Mouse (Mus musculus) spleen, postnatal 10 days (tissue): ENCODE data around the gene Smug1.
A peak's percentile ranks its signal among the peaks of the same experiment; 100 is the strongest.

ENCODE experiments used
- DNase-seq, 2 experiments: peaks; one replicate each; pipeline ENCODE4 v3.0.0; 2021 to 2022; ENCODE audit warnings: low spot score in 2 of 2

Smug1 gene

GRCm38 (mm10) chr15:103167042-103167615 is at the start of gene Smug1:
Smug1 (minus strand) TSS chr15:103167092.
- no peak for DNase-seq

GRCm38 (mm10) chr15:103216052-103216451 is 49.2 kb upstream of the Smug1 start:
- DNase-seq = no peak

DNA sequence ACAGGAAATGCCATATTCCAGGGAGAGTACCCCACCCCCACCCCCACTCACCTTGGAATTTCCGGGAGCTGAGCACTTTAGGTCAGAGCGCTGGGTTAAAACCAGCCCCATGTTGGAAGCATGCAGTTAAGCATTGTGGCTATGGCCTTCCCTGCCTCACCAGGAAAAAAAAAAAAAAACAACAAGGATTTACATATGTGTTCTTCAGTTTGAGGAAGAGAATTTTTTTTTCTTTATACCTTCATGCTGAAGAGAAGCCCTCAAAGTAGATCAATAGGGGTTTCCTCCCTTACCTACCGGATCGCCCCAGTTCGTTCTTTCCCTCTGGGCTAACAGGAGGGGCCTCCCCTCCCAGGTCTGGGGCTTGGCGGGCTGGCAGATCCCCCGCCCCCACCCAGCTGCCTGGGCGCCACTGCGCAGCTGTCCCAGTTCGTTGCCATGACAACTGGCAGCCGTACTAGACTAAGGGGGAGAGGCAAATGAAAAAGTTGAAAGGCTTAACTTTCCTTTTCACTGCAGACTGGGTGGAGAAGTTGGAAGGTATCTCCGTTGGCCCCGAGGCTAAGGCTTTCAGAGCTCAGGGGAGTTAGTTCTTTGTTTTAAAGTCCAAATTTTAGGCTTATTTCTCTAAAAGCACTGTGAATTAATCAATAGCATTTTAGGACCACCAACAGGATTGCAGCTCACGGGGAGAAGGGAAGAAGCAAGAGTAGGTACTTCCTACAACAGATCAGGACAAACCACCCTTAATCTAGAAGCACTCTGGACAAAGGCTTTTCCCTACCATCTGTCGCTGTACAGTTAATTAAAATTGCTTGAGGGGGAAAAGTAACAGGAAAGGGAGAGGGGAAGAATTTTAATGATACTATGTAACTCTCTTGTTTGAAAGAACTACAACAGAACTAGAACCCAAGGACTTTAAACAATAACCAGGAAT is 48.3 kb upstream of the Smug1 start:
- DNase-seq = peak; percentile 38 to 76

DNA sequence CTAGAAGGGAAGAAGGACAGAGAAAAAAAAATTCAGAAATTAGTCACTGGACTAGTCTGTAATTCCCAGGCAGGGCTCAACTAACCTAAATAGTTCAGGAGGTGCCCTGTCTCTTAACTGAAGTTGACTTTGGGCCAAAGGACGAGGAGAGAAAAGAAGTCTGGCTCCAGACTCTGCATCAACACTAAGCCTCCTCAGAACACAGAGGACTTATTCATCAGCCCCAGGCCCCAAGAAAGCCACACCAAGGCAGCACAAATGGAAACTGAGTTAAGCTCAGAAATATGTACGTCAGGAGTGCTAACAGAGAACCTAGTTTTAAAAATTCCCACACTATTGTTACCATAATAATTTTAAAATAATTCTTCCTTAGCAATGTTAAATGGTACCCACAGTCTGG is 47.3 kb upstream of the Smug1 start:
- no peak for DNase-seq

DNA sequence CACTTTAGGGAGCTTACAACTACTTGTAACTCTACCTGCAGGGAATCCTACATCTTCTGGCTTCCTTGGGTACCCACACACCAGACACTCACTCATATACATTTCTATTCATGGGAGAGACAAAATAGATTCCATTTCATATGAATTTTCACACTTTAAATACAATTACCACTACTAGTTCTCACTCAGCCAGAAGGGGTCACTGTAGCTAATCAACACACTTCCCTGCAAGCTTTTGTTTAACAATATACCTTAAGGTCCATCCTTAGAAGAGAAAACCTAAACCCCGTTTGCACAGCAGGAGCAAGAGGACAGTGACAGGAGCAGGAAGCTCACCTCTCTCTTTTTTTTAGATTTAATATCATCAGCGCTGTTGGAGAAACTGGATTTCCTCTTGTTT is 38.3 kb upstream of the Smug1 start:
- no peak for DNase-seq

GRCm38 (mm10) chr15:103202088-103202793 is 35.3 kb upstream of the Smug1 start:
- no peak for DNase-seq

DNA sequence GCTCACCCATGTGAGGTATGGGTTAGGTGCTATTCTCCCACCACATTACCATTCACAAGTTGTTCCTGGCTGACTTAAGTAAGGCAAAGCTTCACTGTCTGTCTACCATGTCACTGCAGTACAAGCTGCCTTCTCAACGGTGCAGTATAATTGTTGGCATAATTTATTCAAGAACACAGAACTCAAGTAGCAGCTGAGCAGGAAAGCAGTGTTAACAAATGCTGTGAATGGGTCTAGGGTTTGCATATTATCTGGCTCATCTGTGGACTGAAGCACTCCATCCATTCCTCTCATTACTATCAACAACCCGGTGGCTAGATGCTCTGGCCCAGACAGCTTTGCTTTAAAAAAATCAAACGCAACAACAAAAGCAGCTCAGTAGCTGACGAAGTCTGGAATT is 30.9 kb upstream of the Smug1 start:
- no peak for DNase-seq

DNA sequence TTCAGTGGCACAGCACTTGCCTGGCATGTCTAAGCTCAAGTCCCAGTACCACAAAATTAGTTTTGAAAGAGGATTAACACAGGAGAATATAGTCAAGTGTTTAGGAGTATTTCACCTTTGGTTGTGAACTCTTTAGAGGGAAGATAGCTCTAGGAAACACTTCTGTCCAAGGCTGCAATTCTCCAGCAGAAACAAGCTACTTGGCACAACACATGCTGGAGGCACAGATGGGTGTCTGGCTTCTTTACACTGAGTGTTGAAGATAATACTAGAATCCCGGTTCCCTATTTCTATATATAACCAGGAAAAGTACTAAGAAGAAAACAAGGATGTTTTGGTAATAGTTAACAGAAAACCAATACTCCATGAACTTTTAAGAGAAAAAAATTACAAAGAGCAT is 29.9 kb upstream of the Smug1 start:
- no peak for DNase-seq

DNA sequence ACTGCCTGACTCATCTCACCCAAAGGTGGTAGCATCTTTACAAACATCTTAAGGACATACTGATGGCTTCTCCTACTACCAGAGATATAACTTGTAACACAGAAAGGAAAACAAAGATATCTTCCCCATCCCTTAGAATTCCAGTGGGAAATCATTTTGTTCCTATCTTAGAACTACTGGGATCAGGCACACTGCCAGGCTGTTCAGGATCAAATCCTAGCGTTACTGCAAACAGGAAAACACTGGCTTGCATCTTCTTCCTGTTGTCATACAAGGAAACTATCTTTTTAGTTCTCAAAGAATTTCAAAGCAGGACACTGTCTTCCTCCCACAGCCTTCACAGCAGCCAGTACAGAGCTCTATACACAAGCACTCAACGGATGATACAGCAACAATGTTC is 26.7 kb upstream of the Smug1 start:
- DNase-seq = no peak

DNA sequence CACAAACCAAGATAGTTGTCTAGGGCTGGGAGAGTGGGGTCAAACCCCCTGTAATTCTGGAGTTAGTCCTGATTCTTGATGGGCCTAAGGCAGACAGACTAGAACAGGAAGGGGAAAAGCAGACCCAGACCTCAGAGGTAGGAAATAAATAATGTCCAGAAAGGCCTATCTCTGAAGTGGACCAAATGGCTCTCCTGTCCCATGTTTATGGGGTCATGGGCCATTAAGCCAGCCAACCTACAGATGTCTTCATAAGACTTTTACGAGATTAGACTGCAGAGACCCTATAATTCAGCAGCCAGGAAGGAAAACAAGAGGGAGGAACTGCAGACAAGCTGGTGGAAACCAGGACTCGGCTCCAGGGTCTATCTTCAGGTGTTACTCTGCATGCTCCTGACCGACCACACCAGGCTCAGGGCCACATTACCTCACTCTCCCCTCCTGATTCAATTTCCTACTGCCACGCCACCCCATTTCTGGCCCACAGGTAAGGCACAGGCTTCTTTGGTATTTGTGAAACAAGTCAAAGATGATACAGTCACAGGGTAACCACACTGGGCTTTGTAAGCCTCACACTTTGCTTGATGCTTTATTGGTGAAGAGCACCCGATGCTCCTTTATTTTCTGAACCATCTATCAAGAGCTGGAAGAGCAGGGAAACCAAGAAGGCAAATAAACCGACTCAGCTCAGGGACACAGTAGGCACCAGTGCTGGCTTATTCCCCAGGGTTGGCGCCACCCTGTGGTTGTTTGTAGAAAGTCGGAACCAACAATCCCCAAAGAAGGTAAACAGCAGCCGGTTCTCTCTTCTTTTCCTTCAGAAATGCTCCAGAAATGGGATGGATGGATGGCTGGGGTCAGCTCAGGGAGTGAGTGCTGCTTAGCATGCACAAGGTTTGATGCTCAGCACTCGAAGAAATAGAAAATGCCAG is 23.9 kb upstream of the Smug1 start:
- DNase-seq = peak in 1 of 2 experiments; percentile 74

- DNase-seq = no peak
These were observed 23.2 kb upstream of the Smug1 start for GRCm38 (mm10) chr15:103190083-103190482.

DNA sequence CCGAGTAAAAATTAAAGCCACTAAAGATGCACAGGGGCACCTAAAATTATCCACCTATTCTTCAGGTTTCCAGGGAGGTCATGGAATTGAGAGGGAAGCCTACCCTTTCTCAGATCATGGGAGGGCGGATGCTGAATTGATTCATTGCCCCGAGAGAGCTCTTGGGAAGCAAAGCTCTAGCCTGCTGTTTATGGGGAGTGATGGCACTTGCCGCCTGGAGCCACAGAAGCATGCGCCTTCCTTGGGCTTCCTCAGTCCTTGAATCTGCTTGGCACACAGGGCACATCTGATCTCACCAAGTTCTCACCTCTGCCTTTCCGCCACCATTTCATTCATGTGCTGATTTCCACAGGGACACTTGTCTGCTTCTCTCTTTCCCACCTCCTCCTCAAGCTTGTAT is 20.9 kb upstream of the Smug1 start:
- no peak for DNase-seq

DNA sequence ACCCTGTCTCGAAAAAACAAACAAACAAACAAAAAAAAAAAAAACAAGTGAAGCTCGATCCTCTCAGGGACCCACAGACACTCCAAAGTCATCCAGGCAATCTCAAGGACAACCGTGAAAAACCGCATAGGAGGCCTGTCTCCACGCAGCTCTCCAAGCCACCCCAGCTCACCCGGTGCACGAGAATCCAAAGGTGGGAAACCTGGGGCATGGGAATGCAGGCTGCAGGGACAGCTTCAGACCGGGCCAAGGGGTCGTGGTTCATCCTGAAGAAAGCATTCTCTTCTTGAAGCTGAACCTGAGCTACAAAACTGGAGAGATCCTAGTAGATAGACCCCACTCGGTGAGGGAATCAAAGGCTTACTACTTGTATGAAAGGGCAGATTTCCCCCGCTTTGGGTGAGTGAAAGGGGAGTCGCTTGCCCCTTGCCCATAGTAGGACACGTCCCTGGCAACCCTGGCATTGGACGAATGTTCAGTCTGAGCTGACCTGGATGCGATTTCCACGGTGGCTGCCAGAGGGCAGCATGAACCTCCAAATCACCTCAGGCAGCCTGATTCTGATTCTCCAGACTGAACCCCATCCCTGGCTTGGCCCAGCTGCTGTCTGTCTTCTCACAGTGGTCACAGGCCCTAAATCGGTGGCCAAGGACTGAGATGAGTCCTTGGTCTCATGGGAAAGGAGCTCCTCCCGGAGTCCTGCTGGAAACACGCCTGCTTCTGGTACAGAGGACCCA is 18.7 kb upstream of the Smug1 start:
- DNase-seq = peak in 1 of 2 experiments; percentile 64

GRCm38 (mm10) chr15:103183651-103184610 is 17.0 kb upstream of the Smug1 start:
- no peak for DNase-seq

DNA sequence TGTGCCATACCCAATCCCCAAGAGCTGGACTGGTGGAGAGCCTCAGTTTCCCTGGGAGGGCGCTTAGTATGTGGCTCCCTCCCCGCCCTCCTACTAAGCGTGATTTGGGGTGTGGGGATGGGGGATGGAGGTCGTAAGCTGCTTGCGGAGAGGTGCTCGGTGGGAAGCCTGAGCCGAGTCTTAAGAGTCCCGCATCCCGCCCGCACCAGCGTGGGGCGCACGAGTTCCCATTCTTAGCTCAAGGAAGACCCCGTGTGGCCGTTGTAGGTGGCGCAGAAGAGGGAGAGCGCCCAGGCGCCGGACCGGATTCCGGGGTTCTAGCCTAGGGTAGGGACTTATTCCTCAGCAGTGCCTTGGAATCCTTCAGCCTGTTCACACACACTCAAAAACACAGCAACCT is 16.2 kb upstream of the Smug1 start:
- peak in 1 of 2 experiments; percentile 75 for DNase-seq

DNA sequence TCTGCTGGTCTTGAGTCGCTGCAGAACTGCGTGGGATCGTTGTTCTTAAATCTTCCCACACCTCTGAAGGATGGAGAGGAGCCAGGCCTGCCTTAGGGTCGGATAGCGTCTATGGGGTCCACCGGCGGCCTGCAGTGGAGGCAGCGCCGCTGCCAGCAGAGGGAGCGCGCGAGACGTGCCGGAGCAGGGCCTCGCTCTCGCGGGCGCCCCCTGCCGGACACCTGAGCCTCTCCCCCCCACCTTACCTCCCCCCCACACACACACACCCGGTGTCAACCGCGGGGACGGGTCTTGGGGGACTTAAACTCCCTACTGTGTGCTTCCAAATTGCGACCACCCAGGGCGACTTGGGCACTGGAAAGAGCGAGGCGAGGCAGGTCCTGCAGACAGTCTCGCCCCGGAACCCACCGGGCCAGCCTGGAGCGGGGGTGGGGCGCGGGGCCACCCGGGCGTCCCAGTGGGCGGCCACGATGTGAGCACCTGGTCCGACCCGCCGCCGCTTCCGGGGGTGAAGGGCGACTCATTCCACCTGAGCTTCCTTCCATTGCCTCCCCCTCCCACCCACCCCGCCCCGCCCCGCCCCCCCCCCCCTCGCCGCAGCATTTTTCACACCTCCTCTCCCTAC is 15.4 kb upstream of the Smug1 start:
- peak; percentile 81 to 93 for DNase-seq

- DNase-seq = no peak
These were observed 13.5 kb upstream of the Smug1 start for GRCm38 (mm10) chr15:103180406-103180805.

- DNase-seq = no peak
These were observed 11.9 kb upstream of the Smug1 start for GRCm38 (mm10) chr15:103178767-103179166.

DNA sequence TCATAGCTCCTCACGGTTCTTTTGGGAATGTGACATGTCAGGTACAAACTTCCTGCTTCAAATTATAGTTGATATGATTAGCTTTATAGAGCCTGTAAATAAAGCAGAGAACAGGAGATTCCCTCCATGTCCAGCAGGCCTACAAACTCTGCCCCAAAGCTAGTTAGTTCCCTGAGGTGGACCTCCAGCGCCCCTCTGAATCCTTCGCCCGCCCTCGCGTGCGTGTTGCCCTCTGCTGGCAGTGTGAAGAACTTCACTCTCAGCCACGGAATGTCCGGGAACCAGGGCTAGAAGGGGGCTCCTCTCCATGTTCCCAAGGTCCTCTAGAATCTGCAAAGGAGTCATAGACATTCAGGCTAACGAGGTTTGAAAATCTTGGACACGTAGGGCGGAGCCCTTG is 11.2 kb upstream of the Smug1 start:
- DNase-seq = peak in 1 of 2 experiments; percentile 64
